Mouse (Mus musculus): ENCODE results near the gene Tmem259.

DNA sequence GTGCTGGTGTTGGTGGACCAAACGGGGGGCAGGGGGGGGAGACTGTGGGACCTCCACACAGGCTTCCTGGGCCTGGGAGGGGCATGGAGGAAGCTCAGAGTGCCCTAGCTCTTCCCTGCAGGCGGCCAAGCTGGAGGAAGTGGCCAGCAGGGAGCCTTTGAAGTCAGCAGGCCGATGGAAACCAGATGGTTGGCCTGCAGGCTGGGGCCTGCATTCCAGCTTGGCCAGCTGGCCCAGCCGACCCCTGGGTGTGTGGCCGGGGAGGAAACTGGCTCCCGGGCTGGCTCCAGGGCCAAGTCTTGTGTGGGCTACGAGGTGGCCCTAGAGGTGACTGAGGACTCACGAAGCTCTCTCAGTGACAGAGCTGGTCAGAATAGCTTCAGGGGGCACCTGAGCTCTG is 51.4 kb downstream of the Tmem259 start:
- TF ChIP-seq CTCF (IDR thresholded peaks at IDR 0.05; ENCODE audit: control insufficient read depth, insufficient read depth, low read length) (no peak), POLR2A (IDR thresholded peaks at IDR 0.05; ENCODE audit: borderline replicate concordance, control insufficient read depth, low read depth, low read length) (no peak)
